Mouse (Mus musculus) hindbrain, embryonic 11.5 days (tissue): Measurements from ENCODE around the gene Ccdc155. TPM values are rescaled to one million over a fixed set of nuclear protein-coding genes. Genes with fewer than 3 reads are reported as not detected.

Experiments
- ATAC-seq: fragments of 200-750 bp; cut with Nextera tagmentation; 2 replicates; pipeline ENCODE4 v1.8.0; 2017; ENCODE audit warnings: mild to moderate bottlenecking, moderate TSS enrichment, moderate library complexity; ENCODE audit not compliant: low FRiP score
- DNase-seq: peaks from one replicate; pipeline ENCODE4 v3.0.0-alpha.2; 2015; ENCODE audit warnings: low spot score
- H3K27ac ChIP-seq: fragments of 300-500 bp; sonication (generic); 2 replicates; pipeline ENCODE4 v1.5.1; 2014; ENCODE audit warnings: mild to moderate bottlenecking, low read depth, low read length
- H3K27me3 ChIP-seq: fragments of 300-500 bp; sonication (generic); 2 replicates; pipeline ENCODE4 v1.6.1; 2014; ENCODE audit warnings: mild to moderate bottlenecking, low read length, moderate library complexity, mixed read lengths; ENCODE audit not compliant: control insufficient read depth, insufficient read depth
- H3K36me3 ChIP-seq: fragments of 300-500 bp; sonication (generic); 2 replicates; pipeline ENCODE4 v1.6.1; 2014; ENCODE audit warnings: mild to moderate bottlenecking, low read length, moderate library complexity, mixed read lengths; ENCODE audit not compliant: control insufficient read depth, insufficient read depth
- H3K4me1 ChIP-seq: fragments of 300-500 bp; sonication (generic); replicated peaks from 2 replicates; pipeline ENCODE4 v1.6.1; 2014; ENCODE audit warnings: low read length, mixed read lengths; ENCODE audit not compliant: control insufficient read depth, insufficient read depth
- H3K4me2 ChIP-seq: fragments of 300-500 bp; sonication (generic); replicated peaks from 2 replicates; pipeline ENCODE4 v1.6.1; 2014; ENCODE audit warnings: mild to moderate bottlenecking, low read depth, low read length
- H3K4me3 ChIP-seq: fragments of 300-500 bp; sonication (generic); 2 replicates; pipeline ENCODE4 v1.5.1; 2014; ENCODE audit warnings: low read depth, low read length
- H3K9ac ChIP-seq: fragments of 300-500 bp; sonication (generic); 2 replicates; pipeline ENCODE4 v1.6.1; 2014; ENCODE audit warnings: low read depth, low read length
- H3K9me3 ChIP-seq: fragments of 300-500 bp; sonication (generic); 2 replicates; pipeline ENCODE4 v1.6.1; 2016; ENCODE audit warnings: low read length; ENCODE audit not compliant: control insufficient read depth
- WGBS: fragments of 180-500 bp; shearing (Covaris S2); extraction: QIAGEN DNeasy Blood & Tissue Kit; methylation state at CpG from one replicate; pipeline ENCODE4 v1.1.7; 2014; 5-methylcytosine and 5-hydroxymethylcytosine counted together
- polyA plus RNA-seq: library from polyadenylated mRNA; unstranded; fragments of >200 nt; fragmentation: Nextera tagmentation; extraction: Ambion mirVana; gene quantifications from 2 replicates; pipeline ENCODE4 v1.2.1, GENCODE M21; 2014

Ccdc155 gene
- polyA plus RNA-seq, 1 experiment from 2014 or later, result 0.40 TPM

DNA sequence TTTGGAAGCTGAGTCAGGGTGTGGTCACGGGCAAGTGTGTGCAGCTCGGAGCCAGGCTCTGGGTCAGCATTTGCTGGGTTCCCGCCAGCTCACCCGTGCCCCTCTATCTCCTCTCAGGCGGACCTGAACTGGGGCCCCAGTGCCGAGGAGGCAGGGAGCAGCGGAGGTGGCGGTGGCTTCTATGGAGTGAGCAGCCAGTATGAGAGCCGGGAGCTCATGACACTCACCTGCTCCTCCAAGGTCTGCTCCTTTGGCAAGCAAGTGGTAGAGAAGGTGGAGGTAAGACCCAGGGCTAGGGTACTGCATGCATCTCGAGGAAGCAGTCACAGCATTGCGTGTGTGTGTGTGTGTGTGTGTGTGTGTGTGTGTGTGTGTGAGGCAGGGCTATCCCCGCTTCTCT lies 26.5 kb upstream of the Ccdc155 start:
- Histone ChIP-seq H3K36me3 (peaks cover 32% of the 10 kb centered on the region), H3K27ac (no peak overlapping the region), H3K9ac (no peak overlapping the region), H3K9me3 (no peaks in the 10 kb centered on the region), H3K4me2 (no peak overlapping the region), H3K4me1 (peaks cover 7% of the 10 kb centered on the region), H3K4me3 (no peak overlapping the region), H3K27me3 (no peaks in the 10 kb centered on the region)
- ATAC-seq (no peak), DNase-seq (no peak)
- WGBS, result 86% methylated on average over 12 of the region's 12 CpGs

- Histone ChIP-seq H3K9me3 (no peaks in the 10 kb centered on the region), H3K9ac (no peak overlapping the region), H3K36me3 (peaks cover 34% of the 10 kb centered on the region), H3K4me2 (no peak overlapping the region), H3K4me1 (peaks cover 7% of the 10 kb centered on the region), H3K27me3 (no peaks in the 10 kb centered on the region), H3K4me3 (no peak overlapping the region), H3K27ac (no peak overlapping the region)
- DNase-seq, result no peak
- ATAC-seq, result no peak
- 87% methylated on average over 7 of the region's 7 CpGs for WGBS
These were observed 24.9 kb upstream of the Ccdc155 start for GRCm38 (mm10) chr7:45229459-45230203.

DNA sequence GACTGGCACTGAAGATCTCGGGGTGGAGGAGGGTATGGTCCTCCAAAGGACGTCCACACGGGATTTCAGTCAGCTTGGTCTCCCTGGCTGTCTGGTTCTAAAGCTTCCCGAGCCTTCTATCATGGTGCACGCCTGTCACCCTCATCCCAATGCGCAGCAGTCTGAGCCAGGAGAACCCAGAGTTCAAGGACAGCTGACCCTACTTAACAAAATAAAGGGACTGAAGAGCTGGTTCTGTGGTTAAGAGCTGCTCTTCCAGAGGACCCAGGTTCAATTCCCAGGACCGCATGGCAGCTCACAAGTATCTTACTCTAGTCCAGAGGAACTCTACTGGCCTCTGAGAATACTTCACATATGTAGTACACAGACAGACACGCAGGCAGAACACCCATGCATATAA lies 24.4 kb upstream of the Ccdc155 start:
- 93% methylated on average over 8 of the region's 8 CpGs for WGBS
- DNase-seq (no peak), ATAC-seq (no peak)
- no peak overlapping the region for H3K9ac ChIP-seq
- no peak overlapping the region for H3K4me3 ChIP-seq
- H3K4me2 ChIP-seq, result no peak overlapping the region
- H3K36me3 ChIP-seq, result peaks cover 34% of the 10 kb centered on the region
- H3K27me3 ChIP-seq, result no peaks in the 10 kb centered on the region
- H3K4me1 ChIP-seq, result peaks cover 3% of the 10 kb centered on the region
- H3K9me3 ChIP-seq, result no peaks in the 10 kb centered on the region
- no peak overlapping the region for H3K27ac ChIP-seq

- no peak overlapping the region for H3K4me2 ChIP-seq
- no peak for DNase-seq
- H3K27me3 ChIP-seq, result no peaks in the 10 kb centered on the region
- no peak overlapping the region for H3K9ac ChIP-seq
- H3K9me3 ChIP-seq, result no peaks in the 10 kb centered on the region
- H3K27ac ChIP-seq, result no peak overlapping the region
- H3K4me3 ChIP-seq, result no peak overlapping the region
- ATAC-seq, result no peak
- 96% methylated on average over 18 of the region's 18 CpGs for WGBS
- H3K36me3 ChIP-seq, result peaks cover 34% of the 10 kb centered on the region
- H3K4me1 ChIP-seq, result no peaks in the 10 kb centered on the region; the same call in 1 of the 2 replicates
These were observed 23.9 kb upstream of the Ccdc155 start for GRCm38 (mm10) chr7:45228548-45228947.

DNA sequence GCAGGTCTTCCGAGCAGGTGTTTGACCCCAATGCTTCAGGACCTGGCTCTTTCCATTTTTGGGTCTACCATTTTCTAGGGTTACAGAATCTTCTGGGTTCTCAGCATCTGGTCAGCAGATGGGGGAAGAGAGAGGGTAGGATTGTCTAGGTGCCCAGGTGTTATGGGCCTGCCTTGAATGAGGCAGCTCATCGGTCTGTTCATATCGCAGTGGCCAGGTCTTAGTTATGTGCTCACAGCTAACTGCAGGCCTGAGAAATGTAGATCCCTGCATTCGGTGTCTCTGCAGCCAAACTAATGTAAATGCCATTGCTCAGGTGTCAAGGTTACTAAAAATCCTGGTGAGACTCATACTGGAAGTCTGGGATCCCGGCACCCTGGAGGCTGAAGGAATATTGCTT lies 21.7 kb upstream of the Ccdc155 start:
- Histone ChIP-seq H3K4me2 (no peak overlapping the region), H3K27ac (no peak overlapping the region), H3K4me1 (no peaks in the 10 kb centered on the region), H3K4me3 (no peak overlapping the region), H3K9ac (no peak overlapping the region), H3K9me3 (no peaks in the 10 kb centered on the region), H3K27me3 (no peaks in the 10 kb centered on the region), H3K36me3 (peaks cover 27% of the 10 kb centered on the region)
- DNase-seq (no peak), ATAC-seq (no peak)
- 99% methylated on average over 5 of the region's 5 CpGs for WGBS

- Histone ChIP-seq H3K9me3 (no peaks in the 10 kb centered on the region), H3K9ac (no peak overlapping the region), H3K4me2 (no peak overlapping the region), H3K36me3 (peaks cover 30% of the 10 kb centered on the region), H3K27ac (no peak overlapping the region), H3K4me1 (no peaks in the 10 kb centered on the region), H3K4me3 (no peak overlapping the region), H3K27me3 (no peaks in the 10 kb centered on the region)
- no peak for ATAC-seq
- WGBS, result 97% methylated on average over 7 of the region's 7 CpGs
- no peak for DNase-seq
These were observed 20.1 kb upstream of the Ccdc155 start for GRCm38 (mm10) chr7:45224826-45225225.

DNA sequence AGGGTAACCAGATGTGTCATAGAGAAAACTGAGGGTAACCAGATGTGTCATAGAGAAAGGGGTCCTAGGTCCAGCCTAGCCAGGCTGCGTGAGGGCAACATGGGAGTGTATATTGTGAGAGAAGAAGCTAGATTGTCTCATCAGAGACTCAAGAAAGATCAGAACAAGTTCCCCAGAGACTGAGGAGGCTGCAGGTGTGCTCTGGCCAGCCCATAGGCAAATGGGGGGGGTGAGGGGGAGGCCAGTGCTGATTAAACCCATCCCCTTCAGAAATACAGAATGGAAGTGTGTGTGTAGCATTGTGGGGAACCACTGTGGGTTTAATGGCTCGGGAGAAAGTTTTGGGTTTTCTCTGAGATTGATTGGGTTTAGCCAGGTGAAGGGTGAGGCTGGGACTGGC lies 17.0 kb upstream of the Ccdc155 start:
- no peaks in the 10 kb centered on the region for H3K9me3 ChIP-seq
- no peaks in the 10 kb centered on the region for H3K27me3 ChIP-seq
- 80% methylated on average over 2 of the region's 2 CpGs for WGBS
- peaks cover 13% of the 10 kb centered on the region for H3K36me3 ChIP-seq
- no peak overlapping the region for H3K27ac ChIP-seq
- no peak overlapping the region for H3K4me3 ChIP-seq
- DNase-seq (no peak), ATAC-seq (no peak)
- peaks cover 9% of the 10 kb centered on the region for H3K4me1 ChIP-seq
- no peak overlapping the region for H3K4me2 ChIP-seq
- H3K9ac ChIP-seq, result no peak overlapping the region

- Histone ChIP-seq H3K9me3 (no peaks in the 10 kb centered on the region), H3K36me3 (peaks cover 8% of the 10 kb centered on the region; the same call in 1 of the 2 replicates), H3K4me1 (peaks cover 9% of the 10 kb centered on the region), H3K27me3 (peaks cover 4% of the 10 kb centered on the region), H3K4me3 (peak overlapping the region; percentile 63), H3K4me2 (peak overlapping the region; percentile 92), H3K27ac (peak overlapping the region; percentile 78), H3K9ac (peak overlapping the region; percentile 90)
- under 1% methylated on average over 9 of the region's 13 CpGs for WGBS
- DNase-seq, result peak; percentile 95
- peak; percentile 88 for ATAC-seq
These were observed 11.9 kb upstream of the Ccdc155 start for GRCm38 (mm10) chr7:45216442-45217183.
